Mouse (Mus musculus): Measurements from ENCODE around the gene Kiss1. TPM values are rescaled to one million over a fixed set of nuclear protein-coding genes. Genes with fewer than 3 reads are reported as not detected.
"Not testable (repeated sequence)": the region's sequence is repeated elsewhere in the genome, so short reads cannot be mapped to it uniquely, and the experiment has no call there.

Gene Kiss1
- total RNA-seq, 2 experiments from 2014 or later, result not detected

- DNase-seq (ENCODE audit: low spot score in 2 of 2), result no peak
These were observed 5.1 kb upstream of the Kiss1 start for GRCm38 (mm10) chr1:133316577-133316976.

- DNase-seq (ENCODE audit: low spot score in 2 of 2), result no peak
These were observed 4.5 kb upstream of the Kiss1 start for GRCm38 (mm10) chr1:133317149-133317548.

- DNase-seq (ENCODE audit: low spot score in 2 of 2), result no peak
These were observed 1.7 kb downstream of the Kiss1 start for GRCm38 (mm10) chr1:133323333-133323732.

GRCm38 (mm10) chr1:133325951-133326350, 4.3 kb downstream of the Kiss1 start:
- DNase-seq (ENCODE audit: low spot score in 2 of 2), result no peak

GRCm38 (mm10) chr1:133327094-133327493, 5.4 kb downstream of the Kiss1 start:
- DNase-seq (ENCODE audit: low spot score in 2 of 2), result no peak

GRCm38 (mm10) chr1:133328299-133328795, 6.7 kb downstream of the Kiss1 start:
- DNase-seq (ENCODE audit: low spot score in 2 of 2), result no peak

- DNase-seq (ENCODE audit: low spot score in 2 of 2), result no peak
These were observed 7.4 kb downstream of the Kiss1 start for GRCm38 (mm10) chr1:133328896-133329637.

GRCm38 (mm10) chr1:133329638-133329964, 7.9 kb downstream of the Kiss1 start:
- no peak for DNase-seq (ENCODE audit: low spot score in 2 of 2)

- no peak for DNase-seq (ENCODE audit: low spot score in 2 of 2)
These were observed 9.5 kb downstream of the Kiss1 start for GRCm38 (mm10) chr1:133331142-133331541.

- no peak for DNase-seq (ENCODE audit: low spot score in 2 of 2)
These were observed 11.2 kb downstream of the Kiss1 start for GRCm38 (mm10) chr1:133332656-133333430.

- DNase-seq (ENCODE audit: low spot score in 2 of 2), result no peak
These were observed 12.3 kb downstream of the Kiss1 start for GRCm38 (mm10) chr1:133333937-133334336.

- not testable (repeated sequence) for DNase-seq (ENCODE audit: low spot score in 2 of 2)
These were observed 18.7 kb downstream of the Kiss1 start for GRCm38 (mm10) chr1:133340403-133340802.

- no peak for DNase-seq (ENCODE audit: low spot score in 2 of 2)
These were observed 22.7 kb downstream of the Kiss1 start for GRCm38 (mm10) chr1:133344357-133344756.

- no peak for DNase-seq (ENCODE audit: low spot score in 2 of 2)
These were observed 24.9 kb downstream of the Kiss1 start for GRCm38 (mm10) chr1:133346531-133346930.

GRCm38 (mm10) chr1:133347226-133347625, 25.6 kb downstream of the Kiss1 start:
- DNase-seq (ENCODE audit: low spot score in 2 of 2), result no peak

GRCm38 (mm10) chr1:133347693-133348520, 26.2 kb downstream of the Kiss1 start:
- DNase-seq (ENCODE audit: low spot score in 2 of 2), result no peak

- no peak for DNase-seq (ENCODE audit: low spot score in 2 of 2)
These were observed 28.5 kb downstream of the Kiss1 start, which contains the start of gene Ren1 for GRCm38 (mm10) chr1:133350210-133350609. TSS of gene Ren1 (plus strand) at chr1:133350510.

GRCm38 (mm10) chr1:133351762-133352161, 30.1 kb downstream of the Kiss1 start:
- DNase-seq (ENCODE audit: low spot score in 2 of 2), result no peak

- DNase-seq (ENCODE audit: low spot score in 2 of 2), result peak; percentile 59 to 61
These were observed 31.7 kb downstream of the Kiss1 start for GRCm38 (mm10) chr1:133353371-133353809.

- no peak for DNase-seq (ENCODE audit: low spot score in 2 of 2)
These were observed 33.8 kb downstream of the Kiss1 start for GRCm38 (mm10) chr1:133355469-133355868.

- no peak for DNase-seq (ENCODE audit: low spot score in 2 of 2)
These were observed 34.2 kb downstream of the Kiss1 start for GRCm38 (mm10) chr1:133355912-133356311.
